Mouse (Mus musculus): Measurements from ENCODE around the gene Osbpl2.

DNA sequence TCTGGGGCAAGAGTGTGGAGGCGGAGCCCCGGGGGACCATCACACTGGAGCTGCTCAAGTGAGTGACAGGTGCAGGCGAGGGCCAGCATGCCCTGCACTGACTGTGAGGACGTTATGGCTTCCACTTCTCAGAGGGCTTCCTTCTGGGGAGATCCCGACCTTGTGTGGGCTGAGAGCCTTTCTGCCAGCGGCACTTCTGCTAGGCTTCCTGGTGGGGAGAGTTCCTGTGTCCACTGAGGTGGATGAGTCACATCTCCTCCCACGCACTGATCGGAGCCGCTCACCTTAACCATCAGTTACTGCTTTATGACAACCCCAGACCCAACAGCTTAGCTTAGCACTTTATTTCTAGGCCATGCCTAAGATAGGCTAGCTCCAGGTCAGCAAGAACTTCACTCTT, 29.4 kb downstream of the Osbpl2 start:
- TF ChIP-seq CTCF (IDR thresholded peaks at IDR 0.05 in 2 of 3, conservative IDR thresholded peaks at IDR 0.05 in 1 of 3; ENCODE audit: control insufficient read depth in 1 of 3, insufficient read depth in 1 of 3, low read depth in 2 of 3, low read length in 3 of 3, poor library complexity in 1 of 3, severe bottlenecking in 1 of 3) (no peak), USF2 (IDR thresholded peaks at IDR 0.05; ENCODE audit: borderline replicate concordance in 1 of 2, insufficient read depth in 1 of 2, low read depth in 1 of 2, low read length in 2 of 2) (no peak), MAFK (IDR thresholded peaks at IDR 0.05; ENCODE audit: borderline replicate concordance, low read depth, low read length) (no peak), EP300 (IDR thresholded peaks at IDR 0.05; ENCODE audit: low read depth in 1 of 2, low read length in 2 of 2) (no peak)

Data from MEL (cell line).